8 mouse cellular contexts compared by ENCODE assay signal in the genomic region with DNA sequence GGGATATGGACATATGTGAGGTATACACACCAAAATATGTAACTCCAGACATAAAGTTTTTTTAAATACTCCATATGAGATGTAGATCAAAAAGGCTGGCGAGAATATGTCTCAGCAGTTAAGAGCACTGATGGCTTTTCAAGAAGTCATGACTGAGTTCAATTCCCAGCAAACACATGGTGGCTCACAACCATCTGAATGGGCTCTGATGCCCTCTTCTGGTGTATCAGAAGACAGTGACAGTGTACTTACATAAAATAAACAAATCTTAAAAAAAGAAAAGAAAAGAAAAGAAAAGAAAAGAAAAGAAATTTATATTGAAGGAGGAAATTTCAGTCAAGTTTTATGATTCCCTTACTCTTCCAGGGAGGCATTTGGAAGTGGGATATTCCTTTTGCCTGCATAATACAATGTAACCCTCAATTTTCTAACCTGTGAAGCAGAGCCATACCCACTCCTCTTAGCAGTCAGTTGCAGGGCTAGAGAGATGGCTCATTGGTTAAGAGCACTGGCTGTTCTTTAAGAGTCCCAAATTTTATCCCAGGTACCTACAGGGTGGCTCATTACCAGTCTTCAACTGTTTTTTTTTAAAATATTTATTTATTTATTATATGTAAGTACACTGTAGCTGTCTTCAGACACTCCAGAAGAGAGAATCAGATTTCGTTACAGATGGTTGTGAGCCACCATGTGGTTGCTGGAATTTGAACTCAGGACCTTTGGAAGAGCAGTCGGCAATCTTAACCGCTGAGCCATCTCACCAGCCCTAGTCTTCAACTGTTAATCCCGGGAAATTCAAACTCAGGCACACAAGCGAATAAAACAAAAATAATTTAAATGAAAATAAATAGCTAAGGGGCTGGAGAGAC. TPM values are rescaled to one million over a fixed set of nuclear protein-coding genes. Genes with fewer than 3 reads are reported as not detected.
DNase-seq lines count a peak whose midpoint lies in the region; ATAC-seq and TF ChIP-seq lines count a peak whose summit lies in the region.

No protein-coding gene starts in this region.

- H3K27me3 ChIP-seq in heart, embryonic 12.5 days (replicated peaks) = no peaks in the 10 kb centered on the region
- no peaks in the 10 kb centered on the region for H3K27me3 ChIP-seq in embryonic facial prominence, embryonic 14.5 days (replicated peaks; ENCODE audit: control insufficient read depth, insufficient read depth, low read length)
- no peaks in the 10 kb centered on the region for H3K27me3 ChIP-seq in liver, embryonic 13.5 days
- H3K27me3 ChIP-seq in stomach, postnatal 0 days (ENCODE audit: control insufficient read depth, insufficient read depth, low read length) = no peaks in the 10 kb centered on the region

- H3K4me3 ChIP-seq in heart, embryonic 12.5 days = no peak overlapping the region
- no peak overlapping the region for H3K4me3 ChIP-seq in embryonic facial prominence, embryonic 14.5 days (ENCODE audit: low read depth, low read length)
- H3K4me3 ChIP-seq in liver, embryonic 13.5 days (replicated peaks) = no peak overlapping the region
- H3K4me3 ChIP-seq in stomach, postnatal 0 days (ENCODE audit: low read depth, low read length) = no peak overlapping the region

- TF ChIP-seq EP300 in stomach, postnatal 0 days (optimal IDR thresholded peaks at IDR 0.05) = no peak

- H3K36me3 ChIP-seq in heart, embryonic 12.5 days = no peaks in the 10 kb centered on the region
- no peaks in the 10 kb centered on the region for H3K36me3 ChIP-seq in embryonic facial prominence, embryonic 14.5 days (ENCODE audit: control insufficient read depth, insufficient read depth, low read length)
- no peaks in the 10 kb centered on the region for H3K36me3 ChIP-seq in liver, embryonic 13.5 days
- no peaks in the 10 kb centered on the region for H3K36me3 ChIP-seq in stomach, postnatal 0 days (ENCODE audit: control insufficient read depth, insufficient read depth, low read length)

- H3K9me3 ChIP-seq in heart, embryonic 12.5 days (replicated peaks) = no peaks in the 10 kb centered on the region
- no peaks in the 10 kb centered on the region for H3K9me3 ChIP-seq in embryonic facial prominence, embryonic 14.5 days (ENCODE audit: control insufficient read depth, low read length)
- no peaks in the 10 kb centered on the region for H3K9me3 ChIP-seq in liver, embryonic 13.5 days (replicated peaks)
- no peaks in the 10 kb centered on the region for H3K9me3 ChIP-seq in stomach, postnatal 0 days (ENCODE audit: control insufficient read depth, low read length)

- no peak overlapping the region for H3K9ac ChIP-seq in heart, embryonic 12.5 days
- H3K9ac ChIP-seq in embryonic facial prominence, embryonic 14.5 days (ENCODE audit: low read depth, low read length) = no peak overlapping the region
- H3K9ac ChIP-seq in liver, embryonic 13.5 days = peak overlapping the region; percentile 62
- H3K9ac ChIP-seq in stomach, postnatal 0 days (ENCODE audit: low read length) = no peak overlapping the region

- no peak for ATAC-seq in heart, embryonic 12.5 days (ENCODE audit: insufficient number of reproducible peaks, low FRiP score)
- ATAC-seq in embryonic facial prominence, embryonic 14.5 days (ENCODE audit: low read depth) = no peak; the same call in 1 of the 2 replicates
- no peak for ATAC-seq in liver, embryonic 13.5 days (ENCODE audit: low read depth)
- ATAC-seq in stomach, postnatal 0 days (ENCODE audit: low FRiP score, low TSS enrichment) = no peak

- intact Hi-C loops in heart, postnatal 36 days (cut with DNase I) = loop anchor here (10.0 kb wide), 1 partner anchor 184 kb away; no protein-coding TSS in a partner anchor

- WGBS in heart, embryonic 12.5 days = 17% methylated on average over 6 of the region's 6 CpGs
- WGBS in embryonic facial prominence, embryonic 14.5 days = 11% methylated on average over 6 of the region's 6 CpGs
- WGBS in liver, embryonic 13.5 days (ENCODE audit: insufficient replicate concordance) = 5% methylated on average over 6 of the region's 6 CpGs
- 6% methylated on average over 6 of the region's 6 CpGs for WGBS in stomach, postnatal 0 days

- TF ChIP-seq CTCF in stomach, postnatal 0 days (IDR thresholded peaks at IDR 0.05; ENCODE audit: low read depth) = peak; percentile 69

- peaks cover 5% of the 10 kb centered on the region; the same call in 1 of the 2 replicates for H3K4me1 ChIP-seq in heart, embryonic 12.5 days (replicated peaks)
- H3K4me1 ChIP-seq in embryonic facial prominence, embryonic 14.5 days (ENCODE audit: control insufficient read depth, insufficient read depth, low read length) = peaks cover 5% of the 10 kb centered on the region
- peaks cover 42% of the 10 kb centered on the region for H3K4me1 ChIP-seq in liver, embryonic 13.5 days (replicated peaks)
- H3K4me1 ChIP-seq in stomach, postnatal 0 days (replicated peaks; ENCODE audit: control insufficient read depth, insufficient read depth) = 0 out of 2 replicates have a peak, but pooled peaks cover 2% of the 10 kb centered on the region

- DNase-seq in heart, postnatal 36 days = no peak
- peak; percentile 76 for DNase-seq in CD4-positive helper T cell, adult 2 months (ENCODE audit: low read depth, low spot score)
- no peak for DNase-seq in embryonic facial prominence, embryonic 14.5 days (ENCODE audit: low spot score)
- no peak for DNase-seq in liver, embryonic 13.5 days
- no peak for DNase-seq in stomach, postnatal 0 days (ENCODE audit: low spot score)
- DNase-seq in ovary, postnatal 14 days (ENCODE audit: low spot score) = no peak
- no peak for DNase-seq in adrenal gland, adult 18-20 months (ENCODE audit: low spot score in 2 of 2)

- peak overlapping the region; percentile 81 for H3K27ac ChIP-seq in heart, embryonic 12.5 days (ENCODE audit: poor library complexity, severe bottlenecking)
- H3K27ac ChIP-seq in embryonic facial prominence, embryonic 14.5 days (replicated peaks; ENCODE audit: low read depth, low read length) = peak overlapping the region; percentile 96; the same call in 1 of the 2 replicates
- H3K27ac ChIP-seq in liver, embryonic 13.5 days = peak overlapping the region; percentile 81
- H3K27ac ChIP-seq in stomach, postnatal 0 days (replicated peaks) = peak overlapping the region; percentile 97

- H3K4me2 ChIP-seq in heart, embryonic 12.5 days = no peak overlapping the region
- 0 out of 2 replicates have a peak overlapping the region, but pooled peaks have one; percentile 17 for H3K4me2 ChIP-seq in embryonic facial prominence, embryonic 14.5 days (ENCODE audit: low read depth, low read length)
- H3K4me2 ChIP-seq in liver, embryonic 13.5 days = peak overlapping the region; percentile 11; the same call in 1 of the 2 replicates
- no peak overlapping the region for H3K4me2 ChIP-seq in stomach, postnatal 0 days (replicated peaks; ENCODE audit: low read depth)

RNA-seq across cellular contexts. Expression of a gene that starts 5.1 kb away (rescaled TPM):
- polyA plus RNA-seq in heart, embryonic 12.5 days (2016; fragmentation: Nextera tagmentation; extraction: Ambion mirVana) = 34.7 and 39.5 TPM in 2 replicates
- total RNA-seq in heart, postnatal 36 days (2021) = 10 to 100 TPM; 28.2 to 34.8 TPM
- 43.4 and 48.8 TPM in 2 replicates for polyA plus RNA-seq in embryonic facial prominence, embryonic 14.5 days (2014; fragmentation: Nextera tagmentation; extraction: Ambion mirVana)
- 53.3 and 62.2 TPM in 2 replicates for polyA plus RNA-seq in liver, embryonic 13.5 days (2015; fragmentation: Nextera tagmentation; extraction: Ambion mirVana)
- 23.9 and 24.0 TPM in 2 replicates for polyA plus RNA-seq in stomach, postnatal 0 days (2015; fragmentation: Nextera tagmentation; extraction: Ambion mirVana)
- 10 to 100 TPM; 30.7 to 37.8 TPM for total RNA-seq in adrenal gland, adult 18-20 months (2021)

RNA-seq across cellular contexts. Expression of a gene that starts 7.7 kb away (rescaled TPM):
- polyA plus RNA-seq in heart, embryonic 12.5 days (2016; fragmentation: Nextera tagmentation; extraction: Ambion mirVana) = 26.3 and 27.3 TPM in 2 replicates
- total RNA-seq in heart, postnatal 36 days (2021) = 1 to 10 TPM; 8.8 to 9.6 TPM
- 24.7 and 28.7 TPM in 2 replicates for polyA plus RNA-seq in embryonic facial prominence, embryonic 14.5 days (2014; fragmentation: Nextera tagmentation; extraction: Ambion mirVana)
- polyA plus RNA-seq in liver, embryonic 13.5 days (2015; fragmentation: Nextera tagmentation; extraction: Ambion mirVana) = 16.9 and 17.3 TPM in 2 replicates
- 11.2 and 11.4 TPM in 2 replicates for polyA plus RNA-seq in stomach, postnatal 0 days (2015; fragmentation: Nextera tagmentation; extraction: Ambion mirVana)
- 10 to 100 TPM; 15.7 to 18.0 TPM for total RNA-seq in adrenal gland, adult 18-20 months (2021)

RNA-seq across cellular contexts. Expression of a gene that starts 34.1 kb away (rescaled TPM):
- 1.1 TPM in 2 replicates for polyA plus RNA-seq in heart, embryonic 12.5 days (2016; fragmentation: Nextera tagmentation; extraction: Ambion mirVana)
- under 1 TPM in 1 of 2 experiments, not detected in 1; 0.98 TPM for total RNA-seq in heart, postnatal 36 days (2021)
- polyA plus RNA-seq in embryonic facial prominence, embryonic 14.5 days (2014; fragmentation: Nextera tagmentation; extraction: Ambion mirVana) = 1.8 and 2.3 TPM in 2 replicates
- polyA plus RNA-seq in liver, embryonic 13.5 days (2015; fragmentation: Nextera tagmentation; extraction: Ambion mirVana) = 0.44 and 1.2 TPM in 2 replicates
- 2.3 and 2.6 TPM in 2 replicates for polyA plus RNA-seq in stomach, postnatal 0 days (2015; fragmentation: Nextera tagmentation; extraction: Ambion mirVana)
- 1 to 10 TPM; 1.4 to 1.6 TPM for total RNA-seq in adrenal gland, adult 18-20 months (2021)

RNA-seq across cellular contexts. Expression of a gene that starts 57.0 kb away (rescaled TPM):
- polyA plus RNA-seq in heart, embryonic 12.5 days (2016; fragmentation: Nextera tagmentation; extraction: Ambion mirVana) = 77.1 and 80.1 TPM in 2 replicates
- total RNA-seq in heart, postnatal 36 days (2021) = 10 to 100 TPM; 27.6 to 30.5 TPM
- polyA plus RNA-seq in embryonic facial prominence, embryonic 14.5 days (2014; fragmentation: Nextera tagmentation; extraction: Ambion mirVana) = 98.5 and 102 TPM in 2 replicates
- polyA plus RNA-seq in liver, embryonic 13.5 days (2015; fragmentation: Nextera tagmentation; extraction: Ambion mirVana) = 40.3 and 48.5 TPM in 2 replicates
- 52.6 and 53.8 TPM in 2 replicates for polyA plus RNA-seq in stomach, postnatal 0 days (2015; fragmentation: Nextera tagmentation; extraction: Ambion mirVana)
- total RNA-seq in adrenal gland, adult 18-20 months (2021) = 10 to 100 TPM; 55.7 to 60.1 TPM

Comparison
In these comparisons a context has a peak if more than half of its experiments do, and no peak if none do; other contexts are left out.
1. H3K4me2 ChIP-seq: peak in embryonic facial prominence, embryonic 14.5 days (single experiment) and liver, embryonic 13.5 days (single experiment); none in heart, embryonic 12.5 days (single experiment) and stomach, postnatal 0 days (single experiment).
2. Peak in every context shown above with its lines, with median percentiles within 50 percentile points of each other: H3K27ac ChIP-seq.